Mouse (Mus musculus): ENCODE results near the gene Cldn13. TPM values are rescaled to one million over a fixed set of nuclear protein-coding genes. Genes with fewer than 3 reads are reported as not detected.

The Cldn13 gene
- polyA plus RNA-seq (2014; fragmentation: Illumina TruSeq; extraction: RNeasy Lipid Tissue Mini Kit (QIAGEN cat#74804); ENCODE audit: low read depth, low replicate concordance) = not detected

GRCm38 (mm10) chr5:134915311-134915710 is at the start of gene Cldn13:
Gene Cldn13, minus strand, starts transcription at chr5:134915526.

DNA sequence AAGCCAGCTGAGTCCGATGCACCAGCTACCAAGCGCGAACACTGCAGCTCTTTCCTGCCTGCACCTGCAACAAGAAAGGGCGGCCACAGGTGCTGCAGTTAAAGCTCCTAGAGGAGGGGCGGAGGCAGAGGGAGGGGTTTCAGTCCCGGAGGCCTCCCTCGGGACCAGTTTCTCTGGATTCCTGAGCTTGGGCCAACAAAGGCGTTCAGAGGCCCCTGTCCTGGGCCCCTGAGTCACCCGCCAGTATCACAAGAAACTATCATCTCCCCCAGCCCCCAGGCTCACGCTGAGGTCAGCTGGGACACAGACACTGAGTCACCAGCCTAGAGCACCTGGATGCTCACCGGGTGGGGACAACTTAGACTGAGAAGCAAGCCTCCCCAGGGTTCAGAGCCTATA is 31.5 kb upstream of the Cldn13 start, which contains the start of gene Cldn4:
Gene Cldn4, minus strand, starts transcription at position 78 of the 399 bp plus-strand sequence.

GRCm38 (mm10) chr5:134932179-134932902 is 17.0 kb upstream of the Cldn13 start, which contains the start of gene Mettl27:
Gene Mettl27, plus strand, starts transcription at chr5:134932368.

DNA sequence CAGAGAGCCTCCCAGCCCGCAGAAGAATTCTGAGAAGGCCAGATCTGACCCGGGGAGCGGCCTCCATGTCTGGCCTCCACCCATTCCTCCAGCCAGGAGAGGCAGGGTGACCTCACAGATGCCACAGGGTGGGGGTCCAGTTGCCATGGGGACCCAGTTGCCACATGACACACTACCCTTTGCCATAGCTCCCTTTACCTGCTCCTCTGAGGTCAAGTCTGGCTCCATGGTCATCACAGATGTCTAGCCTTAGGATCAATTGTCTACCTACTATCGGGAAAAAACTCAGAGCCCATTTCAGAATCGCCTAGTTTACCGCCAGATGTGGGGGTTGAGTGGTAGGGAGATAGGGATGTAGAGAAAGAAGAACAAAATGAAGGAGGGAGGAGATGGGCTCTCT is 8.7 kb downstream of the Cldn13 start, which contains the start of gene Tmem270:
Gene Tmem270, minus strand, starts transcription at position 101 of the 400 bp plus-strand sequence.

Other genes with a start within 250 kb of the Cldn13 start
- 0.16 TPM for gene Limk1, start 226.9 kb downstream of the Cldn13 start, polyA plus RNA-seq (2014; fragmentation: Illumina TruSeq; extraction: RNeasy Lipid Tissue Mini Kit (QIAGEN cat#74804); ENCODE audit: low read depth, low replicate concordance)
- gene Eln, start 168.2 kb downstream of the Cldn13 start, polyA plus RNA-seq (2014; fragmentation: Illumina TruSeq; extraction: RNeasy Lipid Tissue Mini Kit (QIAGEN cat#74804); ENCODE audit: low read depth, low replicate concordance) = 1.1 TPM
- gene Tmem270, start 8.8 kb downstream of the Cldn13 start, polyA plus RNA-seq (2014; fragmentation: Illumina TruSeq; extraction: RNeasy Lipid Tissue Mini Kit (QIAGEN cat#74804); ENCODE audit: low read depth, low replicate concordance) = not detected
- 13.3 TPM for gene Mettl27, start 16.8 kb upstream of the Cldn13 start, polyA plus RNA-seq (2014; fragmentation: Illumina TruSeq; extraction: RNeasy Lipid Tissue Mini Kit (QIAGEN cat#74804); ENCODE audit: low read depth, low replicate concordance)
- 0.57 TPM for gene Cldn4, start 31.4 kb upstream of the Cldn13 start, polyA plus RNA-seq (2014; fragmentation: Illumina TruSeq; extraction: RNeasy Lipid Tissue Mini Kit (QIAGEN cat#74804); ENCODE audit: low read depth, low replicate concordance)
- not detected for gene Cldn3, start 70.7 kb upstream of the Cldn13 start, polyA plus RNA-seq (2014; fragmentation: Illumina TruSeq; extraction: RNeasy Lipid Tissue Mini Kit (QIAGEN cat#74804); ENCODE audit: low read depth, low replicate concordance)
- 4.7 TPM for gene Abhd11, start 93.6 kb upstream of the Cldn13 start, polyA plus RNA-seq (2014; fragmentation: Illumina TruSeq; extraction: RNeasy Lipid Tissue Mini Kit (QIAGEN cat#74804); ENCODE audit: low read depth, low replicate concordance)
- not detected for gene Stx1a, start 108.0 kb upstream of the Cldn13 start, polyA plus RNA-seq (2014; fragmentation: Illumina TruSeq; extraction: RNeasy Lipid Tissue Mini Kit (QIAGEN cat#74804); ENCODE audit: low read depth, low replicate concordance)
- 15.1 TPM for gene Dnajc30, start 148.7 kb upstream of the Cldn13 start, polyA plus RNA-seq (2014; fragmentation: Illumina TruSeq; extraction: RNeasy Lipid Tissue Mini Kit (QIAGEN cat#74804); ENCODE audit: low read depth, low replicate concordance)
- 12.3 TPM for gene Bud23, start 149.4 kb upstream of the Cldn13 start, polyA plus RNA-seq (2014; fragmentation: Illumina TruSeq; extraction: RNeasy Lipid Tissue Mini Kit (QIAGEN cat#74804); ENCODE audit: low read depth, low replicate concordance)
- gene Vps37d, start 162.7 kb upstream of the Cldn13 start, polyA plus RNA-seq (2014; fragmentation: Illumina TruSeq; extraction: RNeasy Lipid Tissue Mini Kit (QIAGEN cat#74804); ENCODE audit: low read depth, low replicate concordance) = not detected
- gene Mlxipl, start 174.4 kb upstream of the Cldn13 start, polyA plus RNA-seq (2014; fragmentation: Illumina TruSeq; extraction: RNeasy Lipid Tissue Mini Kit (QIAGEN cat#74804); ENCODE audit: low read depth, low replicate concordance) = 5.9 TPM
- gene Tbl2, start 234.1 kb upstream of the Cldn13 start, polyA plus RNA-seq (2014; fragmentation: Illumina TruSeq; extraction: RNeasy Lipid Tissue Mini Kit (QIAGEN cat#74804); ENCODE audit: low read depth, low replicate concordance) = 3.3 TPM